Mouse (Mus musculus) forebrain, embryonic 16.5 days (tissue): ENCODE data around the gene Krtap16-1. TPM values are rescaled to one million over a fixed set of nuclear protein-coding genes. Genes with fewer than 3 reads are reported as not detected.
A peak's percentile ranks its signal among the peaks of the same experiment; 100 is the strongest.

Experiments
- ATAC-seq: fragments of 200-750 bp; cut with Nextera tagmentation; 2 replicates; pipeline ENCODE4 v1.8.0; 2017; ENCODE audit warnings: mild to moderate bottlenecking, moderate library complexity
- H3K27ac ChIP-seq: fragments of 300-500 bp; sonication (generic); 2 replicates; pipeline ENCODE4 v1.5.1; 2014; ENCODE audit warnings: low read length, control low read depth
- H3K27me3 ChIP-seq: fragments of 300-500 bp; sonication (generic); replicated peaks from 2 replicates; pipeline ENCODE4 v1.6.1; 2014; ENCODE audit warnings: low read length; ENCODE audit not compliant: control insufficient read depth, insufficient read depth
- H3K36me3 ChIP-seq: fragments of 300-500 bp; sonication (generic); 2 replicates; pipeline ENCODE4 v1.6.1; 2014; ENCODE audit not compliant: control insufficient read depth, insufficient read depth
- H3K4me1 ChIP-seq: fragments of 300-500 bp; sonication (generic); replicated peaks from 2 replicates; pipeline ENCODE4 v1.6.1; 2014; ENCODE audit warnings: low read length; ENCODE audit not compliant: control insufficient read depth, insufficient read depth
- H3K4me2 ChIP-seq: fragments of 300-500 bp; sonication (generic); 2 replicates; pipeline ENCODE4 v1.6.1; 2014; ENCODE audit warnings: mild to moderate bottlenecking, low read length, control low read depth
- H3K4me3 ChIP-seq: fragments of 300-500 bp; sonication (generic); replicated peaks from 2 replicates; pipeline ENCODE4 v1.5.1; 2014; ENCODE audit warnings: mild to moderate bottlenecking, low read length, control low read depth
- H3K9ac ChIP-seq: fragments of 300-500 bp; sonication (generic); replicated peaks from 2 replicates; pipeline ENCODE4 v1.6.1; 2014; ENCODE audit warnings: low read depth, low read length, control low read depth
- H3K9me3 ChIP-seq: fragments of 300-500 bp; sonication (generic); 2 replicates; pipeline ENCODE4 v1.6.1; 2016; ENCODE audit warnings: low read length; ENCODE audit not compliant: control insufficient read depth
- WGBS: fragments of 180-500 bp; shearing (Covaris S2); extraction: QIAGEN DNeasy Blood & Tissue Kit; methylation state at CpG from one replicate; pipeline ENCODE4 v1.1.7; 2014; 5-methylcytosine and 5-hydroxymethylcytosine counted together
- polyA plus RNA-seq: library from polyadenylated mRNA; unstranded; fragments of >200 nt; fragmentation: Nextera tagmentation; extraction: Ambion mirVana; gene quantifications from 2 replicates; pipeline ENCODE4 v1.2.1, GENCODE M21; 2015

Gene Krtap16-1
- polyA plus RNA-seq, 1 experiment from 2014 or later = not detected

- ATAC-seq = no peak
- Histone ChIP-seq H3K4me3 (no peak overlapping the region), H3K4me2 (no peak overlapping the region), H3K27me3 (no peaks in the 10 kb centered on the region), H3K27ac (no peak overlapping the region), H3K4me1 (no peaks in the 10 kb centered on the region), H3K9me3 (no peaks in the 10 kb centered on the region), H3K9ac (no peak overlapping the region), H3K36me3 (no peaks in the 10 kb centered on the region)
- WGBS = 26% methylated on average over 6 of the region's 6 CpGs
Observed at GRCm38 (mm10) chr11:100004846-100005245, 18.4 kb upstream of the Krtap16-1 start.

- H3K4me1 ChIP-seq = no peaks in the 10 kb centered on the region
- H3K4me2 ChIP-seq = no peak overlapping the region
- no peak overlapping the region for H3K27ac ChIP-seq
- no peak for ATAC-seq
- 94% methylated on average over 7 of the region's 7 CpGs for WGBS
- H3K9ac ChIP-seq = no peak overlapping the region
- no peak overlapping the region for H3K4me3 ChIP-seq
- H3K27me3 ChIP-seq = no peaks in the 10 kb centered on the region
- no peaks in the 10 kb centered on the region for H3K36me3 ChIP-seq
- no peaks in the 10 kb centered on the region for H3K9me3 ChIP-seq
Observed at GRCm38 (mm10) chr11:99999091-99999490, 12.7 kb upstream of the Krtap16-1 start.

GRCm38 (mm10) chr11:99994384-99994661, 7.9 kb upstream of the Krtap16-1 start:
- Histone ChIP-seq H3K9me3 (no peaks in the 10 kb centered on the region), H3K36me3 (no peaks in the 10 kb centered on the region), H3K27me3 (0 out of 2 replicates have a peak, but pooled peaks cover 2% of the 10 kb centered on the region), H3K4me1 (no peaks in the 10 kb centered on the region), H3K4me2 (no peak overlapping the region), H3K27ac (no peak overlapping the region), H3K9ac (no peak overlapping the region), H3K4me3 (no peak overlapping the region)
- WGBS = 75% methylated on average over 4 of the region's 4 CpGs
- no peak for ATAC-seq

- WGBS = 23% methylated on average over 22 of the region's 26 CpGs
- Histone ChIP-seq H3K9ac (no peak within 1 kb of the TSS), H3K36me3 (no peaks in the 10 kb centered on the region), H3K4me2 (peak within 1 kb of the TSS; percentile 17; the same call in 1 of the 2 replicates), H3K4me3 (no peak within 1 kb of the TSS), H3K4me1 (no peaks in the 10 kb centered on the region), H3K27me3 (0 out of 2 replicates have a peak, but pooled peaks cover 2% of the 10 kb centered on the region), H3K27ac (no peak within 1 kb of the TSS), H3K9me3 (no peaks in the 10 kb centered on the region)
- ATAC-seq = no peak
Observed at GRCm38 (mm10) chr11:99993620-99994383, 7.4 kb upstream of the Krtap16-1 start, which contains the start of gene Krtap17-1. TSS of gene Krtap17-1 (minus strand) at chr11:99993994.

GRCm38 (mm10) chr11:99990571-99990970, 4.2 kb upstream of the Krtap16-1 start:
- 65% methylated on average over 3 of the region's 3 CpGs for WGBS

GRCm38 (mm10) chr11:99989881-99990405, 3.5 kb upstream of the Krtap16-1 start:
- ATAC-seq = no peak
- whole genome bisulfite sequencing = 79% methylated on average over 6 of the region's 6 CpGs
- H3K4me2 ChIP-seq = no peak overlapping the region
- H3K9ac ChIP-seq = no peak overlapping the region
- no peaks in the 10 kb centered on the region for H3K36me3 ChIP-seq
- H3K27ac ChIP-seq = no peak overlapping the region
- no peaks in the 10 kb centered on the region for H3K4me1 ChIP-seq
- H3K9me3 ChIP-seq = no peaks in the 10 kb centered on the region
- H3K4me3 ChIP-seq = no peak overlapping the region
- H3K27me3 ChIP-seq = 0 out of 2 replicates have a peak, but pooled peaks cover 2% of the 10 kb centered on the region

More at GRCm38 (mm10) chr11:99990571-99990970, 4.2 kb upstream of the Krtap16-1 start:
- no peak for ATAC-seq
- Histone ChIP-seq H3K27ac (no peak overlapping the region), H3K27me3 (0 out of 2 replicates have a peak, but pooled peaks cover 2% of the 10 kb centered on the region), H3K9me3 (no peaks in the 10 kb centered on the region), H3K4me1 (no peaks in the 10 kb centered on the region), H3K4me3 (no peak overlapping the region), H3K4me2 (no peak overlapping the region), H3K36me3 (no peaks in the 10 kb centered on the region), H3K9ac (no peak overlapping the region)

GRCm38 (mm10) chr11:99988530-99988929, 2.1 kb upstream of the Krtap16-1 start:
- Histone ChIP-seq H3K9ac (no peak overlapping the region), H3K4me3 (no peak overlapping the region), H3K9me3 (no peaks in the 10 kb centered on the region), H3K4me2 (no peak overlapping the region), H3K4me1 (no peaks in the 10 kb centered on the region), H3K36me3 (no peaks in the 10 kb centered on the region), H3K27me3 (no peaks in the 10 kb centered on the region), H3K27ac (no peak overlapping the region)
- no peak for ATAC-seq
- WGBS = 92% methylated on average over 3 of the region's 3 CpGs

GRCm38 (mm10) chr11:99985291-99986092, 905 bp downstream of the Krtap16-1 start:
- Histone ChIP-seq H3K4me2 (no peak overlapping the region), H3K9me3 (no peaks in the 10 kb centered on the region), H3K9ac (no peak overlapping the region), H3K27me3 (no peaks in the 10 kb centered on the region), H3K4me1 (no peaks in the 10 kb centered on the region), H3K36me3 (no peaks in the 10 kb centered on the region), H3K4me3 (no peak overlapping the region), H3K27ac (peak overlapping the region; percentile 56)
- ATAC-seq = peak; percentile 92
- 66% methylated on average over 20 of the region's 20 CpGs for WGBS

- no peaks in the 10 kb centered on the region for H3K36me3 ChIP-seq
- H3K4me3 ChIP-seq = no peak overlapping the region
- H3K9me3 ChIP-seq = no peaks in the 10 kb centered on the region
- WGBS = 97% methylated on average over 1 of the region's 1 CpGs
- no peak for ATAC-seq
- H3K27ac ChIP-seq = no peak overlapping the region
- no peak overlapping the region for H3K4me2 ChIP-seq
- H3K27me3 ChIP-seq = no peaks in the 10 kb centered on the region
- H3K9ac ChIP-seq = no peak overlapping the region
- no peaks in the 10 kb centered on the region for H3K4me1 ChIP-seq
Observed at GRCm38 (mm10) chr11:99983442-99983841, 3.0 kb downstream of the Krtap16-1 start.
